Mouse (Mus musculus) neural tube, embryonic 11.5 days (tissue): ENCODE measurements around the gene Abtb2. TPM values are rescaled to one million over a fixed set of nuclear protein-coding genes. Genes with fewer than 3 reads are reported as not detected.

Source experiments
- ATAC-seq: fragments of 200-750 bp; cut with Nextera tagmentation; 2 replicates; pipeline ENCODE4 v1.8.0; 2017; ENCODE audit warnings: moderate number of reproducible peaks, mild to moderate bottlenecking, moderate TSS enrichment, moderate library complexity; ENCODE audit not compliant: insufficient read depth, low FRiP score, low TSS enrichment
- DNase-seq: peaks from one replicate; pipeline ENCODE4 v3.0.0-alpha.2; 2015; ENCODE audit warnings: low spot score
- H3K27ac ChIP-seq: fragments of 300-500 bp; sonication (generic); 2 replicates; pipeline ENCODE4 v1.5.1; 2014; ENCODE audit warnings: low read depth, mild to moderate bottlenecking, low read length
- H3K27me3 ChIP-seq: fragments of 300-500 bp; sonication (generic); 2 replicates; pipeline ENCODE4 v1.6.1; 2014; ENCODE audit warnings: mild to moderate bottlenecking, low read length, mixed read lengths; ENCODE audit not compliant: control insufficient read depth, insufficient read depth
- H3K36me3 ChIP-seq: fragments of 300-500 bp; sonication (generic); 2 replicates; pipeline ENCODE4 v1.6.1; 2014; ENCODE audit warnings: mild to moderate bottlenecking, low read length, moderate library complexity, mixed read lengths; ENCODE audit not compliant: control insufficient read depth, insufficient read depth
- H3K4me1 ChIP-seq: fragments of 300-500 bp; sonication (generic); 2 replicates; pipeline ENCODE4 v1.6.1; 2014; ENCODE audit warnings: low read length, mixed read lengths; ENCODE audit not compliant: control insufficient read depth, insufficient read depth
- H3K4me2 ChIP-seq: fragments of 300-500 bp; sonication (generic); 2 replicates; pipeline ENCODE4 v1.6.1; 2014; ENCODE audit warnings: low read depth, mild to moderate bottlenecking, moderate library complexity
- H3K4me3 ChIP-seq: fragments of 300-500 bp; sonication (generic); 2 replicates; pipeline ENCODE4 v1.5.1; 2014; ENCODE audit warnings: low read depth, low read length
- H3K9ac ChIP-seq: fragments of 300-500 bp; sonication (generic); 2 replicates; pipeline ENCODE4 v1.6.1; 2014; ENCODE audit warnings: mild to moderate bottlenecking, low read length
- H3K9me3 ChIP-seq: fragments of 300-500 bp; sonication (generic); 2 replicates; pipeline ENCODE4 v1.6.1; 2016; ENCODE audit warnings: low read length; ENCODE audit not compliant: control insufficient read depth
- WGBS: fragments of 180-500 bp; shearing (Covaris S2); extraction: QIAGEN DNeasy Blood & Tissue Kit; methylation state at CpG from one replicate; pipeline ENCODE4 v1.1.7; 2014; 5-methylcytosine and 5-hydroxymethylcytosine counted together
- polyA plus RNA-seq: library from polyadenylated mRNA; unstranded; fragments of >200 nt; fragmentation: Nextera tagmentation; extraction: Ambion mirVana; gene quantifications from 2 replicates; pipeline ENCODE4 v1.2.1, GENCODE M21; 2014

Abtb2 gene
- polyA plus RNA-seq, 1 experiment from 2014 or later: 15.6 TPM

- H3K4me2 ChIP-seq: peak within 1 kb of the TSS; percentile 87
- peak within 1 kb of the TSS; percentile 69 for H3K9ac ChIP-seq
- 1% methylated on average over 47 of the region's 47 CpGs for WGBS
- H3K27ac ChIP-seq: peak within 1 kb of the TSS; percentile 36; the same call in 1 of the 2 replicates
- H3K36me3 ChIP-seq: no peaks in the 10 kb centered on the region
- peak; percentile 98 for DNase-seq
- no peaks in the 10 kb centered on the region for H3K27me3 ChIP-seq
- H3K4me3 ChIP-seq: peak within 1 kb of the TSS; percentile 75
- H3K9me3 ChIP-seq: no peaks in the 10 kb centered on the region
- H3K4me1 ChIP-seq: no peaks in the 10 kb centered on the region
- ATAC-seq: peak; percentile 95
These were observed 195.0 kb downstream of the Abtb2 start, which contains the start of gene Nat10 for GRCm38 (mm10) chr2:103760906-103761716. Gene Nat10 (minus strand): TSS chr2:103761270.

- DNase-seq: peak; percentile 11
- H3K4me2 ChIP-seq: peak overlapping the region; percentile 87
- WGBS: 38% methylated on average over 4 of the region's 4 CpGs
These were observed 195.9 kb downstream of the Abtb2 start for GRCm38 (mm10) chr2:103761993-103762392.

GRCm38 (mm10) chr2:103762492-103762891, 196.4 kb downstream of the Abtb2 start:
- ATAC-seq (no peak), DNase-seq (no peak)
- Histone ChIP-seq H3K27ac (no peak overlapping the region), H3K36me3 (peaks cover 6% of the 10 kb centered on the region), H3K9me3 (no peaks in the 10 kb centered on the region), H3K4me1 (no peaks in the 10 kb centered on the region), H3K4me3 (no peak overlapping the region), H3K27me3 (no peaks in the 10 kb centered on the region), H3K9ac (no peak overlapping the region), H3K4me2 (no peak overlapping the region)
- 67% methylated on average over 1 of the region's 1 CpGs for WGBS

More at GRCm38 (mm10) chr2:103761993-103762392, 195.9 kb downstream of the Abtb2 start:
- no peak for ATAC-seq
- no peaks in the 10 kb centered on the region for H3K4me1 ChIP-seq
- no peaks in the 10 kb centered on the region for H3K9me3 ChIP-seq
- H3K27ac ChIP-seq: no peak overlapping the region
- 0 out of 2 replicates have a peak overlapping the region, but pooled peaks have one; percentile 11 for H3K9ac ChIP-seq
- no peaks in the 10 kb centered on the region for H3K27me3 ChIP-seq
- H3K36me3 ChIP-seq: peaks cover 5% of the 10 kb centered on the region
- peak overlapping the region; percentile 75; the same call in 1 of the 2 replicates for H3K4me3 ChIP-seq

Other genes with a start within 250 kb of the Abtb2 start
- gene Elf5, start 154.6 kb upstream of the Abtb2 start, polyA plus RNA-seq: not detected in 2 replicates
- 125 and 127 TPM in 2 replicates for gene Cat, start 81.2 kb upstream of the Abtb2 start, polyA plus RNA-seq
- 25.6 and 26.7 TPM in 2 replicates for gene Nat10, start 195.0 kb downstream of the Abtb2 start, polyA plus RNA-seq
- gene Caprin1, start 231.3 kb downstream of the Abtb2 start, polyA plus RNA-seq: 624 and 649 TPM in 2 replicates